Comparison of ENCODE assay signal across 9 mouse cellular contexts in genomic region chr15:63601543-63601942, GRCm38 (mm10).
A peak's percentile ranks its signal among the peaks of the same experiment; 100 is the strongest.
DNase-seq lines count a peak whose midpoint lies in the region; ATAC-seq and TF ChIP-seq lines count a peak whose summit lies in the region.
"Had no signal": no experiment of that assay in that cellular context is flagged by ENCODE, and none has a peak within 500 bp of the region (broad histone marks: within the 10 kb centered on the region; RNA-seq: fewer than 3 reads in every experiment).

No protein-coding gene starts in this region.

- intact Hi-C loops in gastrocnemius, postnatal 14 days (cut with DNase I; ENCODE audit: low total_unique reads): no loop called here
- intact Hi-C loops in heart, postnatal 14 days (cut with DNase I): loop anchor here (5.0 kb wide), 1 partner anchor 1619 kb away; no protein-coding TSS in a partner anchor

- no peak overlapping the region for H3K27ac ChIP-seq in ES-E14 (ENCODE audit: insufficient read depth, low read depth, low read length, poor library complexity, severe bottlenecking)
- no peak overlapping the region for H3K27ac ChIP-seq in spleen, adult 2 months (ENCODE audit: insufficient read depth, low read length)
- H3K27ac ChIP-seq: liver, embryonic 15.5 days had no signal

- peak; percentile 23 for DNase-seq in gastrocnemius, postnatal 14 days
- no peak for DNase-seq in gastrocnemius, postnatal 10 days
- no peak for DNase-seq in ES-E14 (ENCODE audit: low read depth, low spot score)
- DNase-seq in embryo, embryonic 10.5 days (ENCODE audit: low spot score): peak; percentile 79
- peak; percentile 31 to 59 for DNase-seq in heart, postnatal 14 days
- DNase-seq in layer of hippocampus, postnatal 36 days: peak; percentile 9 to 12
- DNase-seq in spleen, adult 2 months (ENCODE audit: low read depth in 1 of 2, low spot score in 2 of 2): peak in 1 of 2 experiments; percentile 37

- in situ Hi-C loops in ES-E14 (cut with MboI; ENCODE audit: low sequenced_read_pairs in 2 of 2, unreplicated experiment in 2 of 2): no loop called here

- no peaks in the 10 kb centered on the region for H3K4me1 ChIP-seq in ES-E14 (ENCODE audit: control insufficient read depth in 2 of 2, insufficient read depth in 2 of 2, low read length in 2 of 2, poor library complexity in 1 of 2)
- no peaks in the 10 kb centered on the region for H3K4me1 ChIP-seq in spleen, adult 2 months (ENCODE audit: control insufficient read depth, insufficient read depth, insufficient read length)
- H3K4me1 ChIP-seq: liver, embryonic 15.5 days had no signal

- 24% methylated on average over 5 of the region's 5 CpGs for WGBS in spleen, adult 2 months

- no peak overlapping the region for H3K4me3 ChIP-seq in ES-E14 (ENCODE audit: insufficient read depth in 1 of 2, low read depth in 1 of 2, low read length in 2 of 2, poor library complexity in 1 of 2, severe bottlenecking in 1 of 2)
- no peak overlapping the region for H3K4me3 ChIP-seq in spleen, adult 2 months (ENCODE audit: extremely low read depth, insufficient read depth, insufficient read length)
- H3K4me3 ChIP-seq: liver, embryonic 15.5 days had no signal

- H3K9ac ChIP-seq in ES-E14 (ENCODE audit: insufficient read depth, low read depth, low read length, poor library complexity, severe bottlenecking): no peak overlapping the region
- H3K9ac ChIP-seq: liver, embryonic 15.5 days had no signal

- peak; percentile 85 for ATAC-seq in megakaryocyte progenitor cell, adult 5-6 weeks (replicated peaks; ENCODE audit: poor library complexity)

- no peak for TF ChIP-seq POLR2A in spleen, adult 2 months (IDR thresholded peaks at IDR 0.05; ENCODE audit: low read depth, low read length)

- no peaks in the 10 kb centered on the region for H3K36me3 ChIP-seq in ES-E14 (ENCODE audit: control insufficient read depth, insufficient read depth, low read length, poor library complexity, severe bottlenecking)
- H3K36me3 ChIP-seq in spleen, adult 2 months (ENCODE audit: control insufficient read depth, insufficient read depth, low read length): no peaks in the 10 kb centered on the region
- H3K36me3 ChIP-seq: liver, embryonic 15.5 days had no signal

- H3K9me3 ChIP-seq in ES-E14 (ENCODE audit: control insufficient read depth, insufficient read depth, low read depth, low read length): no peaks in the 10 kb centered on the region
- H3K9me3 ChIP-seq: liver, embryonic 15.5 days had no signal

- no peaks in the 10 kb centered on the region for H3K27me3 ChIP-seq in spleen, adult 2 months (ENCODE audit: control insufficient read depth, insufficient read depth, low read length)
- H3K27me3 ChIP-seq: liver, embryonic 15.5 days had no signal

- TF ChIP-seq CTCF in spleen, adult 2 months (IDR thresholded peaks at IDR 0.05; ENCODE audit: extremely low read depth, insufficient read depth, insufficient read length, insufficient replicate concordance): peak; percentile 53; the same call in 1 of the 2 replicates

TF ChIP-seq in ES-E14, 5 proteins besides CTCF, POLR2A, EP300 and RAD21:
- TF ChIP-seq ZC3H11A (IDR thresholded peaks at IDR 0.05; ENCODE audit: borderline replicate concordance, low read depth, low read length) (peak; percentile 25; the same call in 1 of the 2 replicates), ZNF384 (IDR thresholded peaks at IDR 0.05; ENCODE audit: low read depth, low read length) (no peak)

Comparison
In these comparisons a context has a peak if more than half of its experiments do, and no peak if none do; other contexts are left out.
1. DNase-seq: peak in gastrocnemius, postnatal 14 days (single experiment), embryo, embryonic 10.5 days (single experiment), heart, postnatal 14 days (2 of 2) and layer of hippocampus, postnatal 36 days (2 of 2); none in gastrocnemius, postnatal 10 days (single experiment) and ES-E14 (single experiment).